Mouse (Mus musculus): ENCODE results near the gene Triobp.

GRCm38 (mm10) chr15:79044837-79045236, 97.3 kb downstream of the Triobp start:
- TF ChIP-seq CTCF (IDR thresholded peaks at IDR 0.05; ENCODE audit: low read depth) (no peak), EP300 (IDR thresholded peaks at IDR 0.05; ENCODE audit: low read depth) (no peak)

All from heart, postnatal 0 days (tissue).